Mouse (Mus musculus) heart, embryonic 10.5 days (tissue): ENCODE measurements around the gene Lat. TPM values are rescaled to one million over a fixed set of nuclear protein-coding genes. Genes with fewer than 3 reads are reported as not detected.
"Not testable (repeated sequence)": the region's sequence is repeated elsewhere in the genome, so short reads cannot be mapped to it uniquely, and the experiment has no call there.

Experiments used
- DNase-seq: peaks from one replicate; pipeline ENCODE4 v3.0.0-alpha.2; 2017; ENCODE audit warnings: low spot score
- H3K27ac ChIP-seq: fragments of 300-500 bp; sonication (generic); 2 replicates; pipeline ENCODE4 v1.5.1; 2016; ENCODE audit warnings: mild to moderate bottlenecking
- H3K27me3 ChIP-seq: fragments of 300-500 bp; sonication (generic); 2 replicates; pipeline ENCODE4 v1.6.1; 2016; ENCODE audit warnings: mild to moderate bottlenecking; ENCODE audit not compliant: poor library complexity, insufficient read depth, severe bottlenecking
- H3K36me3 ChIP-seq: fragments of 300-500 bp; sonication (generic); 2 replicates; pipeline ENCODE4 v1.6.1; 2016; ENCODE audit warnings: mild to moderate bottlenecking, moderate library complexity
- H3K4me1 ChIP-seq: fragments of 300-500 bp; sonication (generic); 2 replicates; pipeline ENCODE4 v1.6.1; 2016; ENCODE audit warnings: mild to moderate bottlenecking
- H3K4me3 ChIP-seq: fragments of 300-500 bp; sonication (generic); 2 replicates; pipeline ENCODE4 v1.5.1; 2016; ENCODE audit warnings: mild to moderate bottlenecking, moderate library complexity
- H3K9me3 ChIP-seq: fragments of 300-500 bp; sonication (generic); 2 replicates; pipeline ENCODE4 v1.6.1; 2016; ENCODE audit warnings: mild to moderate bottlenecking, moderate library complexity
- WGBS: fragments of 180-500 bp; shearing (Covaris S2); methylation state at CpG from one replicate; pipeline ENCODE4 v1.1.7; 2016; 5-methylcytosine and 5-hydroxymethylcytosine counted together
- polyA plus RNA-seq: library from polyadenylated mRNA; unstranded; fragments of >200 nt; fragmentation: Nextera tagmentation; extraction: Ambion mirVana; gene quantifications from 2 replicates; pipeline ENCODE4 v1.2.1, GENCODE M21; 2016

Lat gene
- polyA plus RNA-seq, 1 experiment from 2014 or later: 6.3 TPM

GRCm38 (mm10) chr7:126345557-126345956, 23.8 kb downstream of the Lat start:
- Histone ChIP-seq H3K4me3 (no peak overlapping the region), H3K9me3 (no peaks in the 10 kb centered on the region), H3K4me1 (peaks cover 12% of the 10 kb centered on the region; the same call in 1 of the 2 replicates), H3K36me3 (no peaks in the 10 kb centered on the region), H3K27me3 (no peaks in the 10 kb centered on the region), H3K27ac (no peak overlapping the region)
- 67% methylated on average over 3 of the region's 3 CpGs for WGBS
- DNase-seq: no peak

DNA sequence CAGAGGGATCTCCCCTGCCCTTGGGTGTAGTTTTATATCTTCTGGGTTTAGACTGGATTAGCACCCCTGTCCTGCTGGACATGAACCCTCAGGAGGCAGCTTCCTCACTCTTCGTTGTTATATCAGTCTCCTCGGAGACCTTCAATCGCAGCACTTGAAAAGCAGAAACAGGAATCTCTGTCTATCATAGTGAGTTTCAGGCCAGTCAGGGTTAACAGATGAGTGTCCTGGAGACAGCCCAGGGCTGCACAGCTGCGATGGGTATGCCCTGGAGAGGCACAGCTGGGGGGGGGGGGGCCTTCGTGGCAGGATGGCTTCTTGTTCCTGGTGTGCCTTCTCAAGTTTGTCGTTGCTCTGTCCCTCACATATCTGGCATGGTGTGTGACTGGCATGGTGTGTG, 28.5 kb downstream of the Lat start:
- no peak overlapping the region for H3K4me3 ChIP-seq
- DNase-seq: no peak
- H3K4me1 ChIP-seq: peaks cover 13% of the 10 kb centered on the region; the same call in 1 of the 2 replicates
- WGBS: 26% methylated on average over 6 of the region's 6 CpGs
- H3K9me3 ChIP-seq: no peaks in the 10 kb centered on the region
- H3K27ac ChIP-seq: peak overlapping the region; percentile 50; the same call in 1 of the 2 replicates
- no peaks in the 10 kb centered on the region for H3K36me3 ChIP-seq
- H3K27me3 ChIP-seq: no peaks in the 10 kb centered on the region

DNA sequence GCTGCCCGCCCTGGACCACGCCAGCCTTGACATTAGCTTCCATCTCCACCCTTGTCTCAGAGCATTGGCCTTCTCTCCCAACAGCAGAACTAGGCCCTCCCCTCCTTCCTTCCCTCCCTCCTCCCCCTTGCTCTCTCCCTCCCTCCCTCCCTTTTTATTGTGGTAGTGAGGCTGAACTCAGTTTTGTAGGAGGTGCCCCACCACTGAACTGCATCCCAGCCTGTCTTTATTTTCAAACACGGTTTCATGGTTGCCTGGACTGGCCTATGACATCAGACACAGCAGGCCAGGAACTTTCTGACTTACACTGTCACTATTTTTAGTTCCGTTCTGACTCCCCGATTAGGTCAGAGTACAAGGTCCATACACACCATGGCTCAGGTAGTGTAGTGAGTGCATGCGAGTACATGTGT, 29.2 kb downstream of the Lat start:
- H3K36me3 ChIP-seq: no peaks in the 10 kb centered on the region
- H3K27ac ChIP-seq: 0 out of 2 replicates have a peak overlapping the region, but pooled peaks have one; percentile 50
- 57% methylated on average over 6 of the region's 6 CpGs for WGBS
- H3K27me3 ChIP-seq: no peaks in the 10 kb centered on the region
- H3K4me3 ChIP-seq: no peak overlapping the region
- peaks cover 13% of the 10 kb centered on the region; the same call in 1 of the 2 replicates for H3K4me1 ChIP-seq
- H3K9me3 ChIP-seq: no peaks in the 10 kb centered on the region
- no peak for DNase-seq

DNA sequence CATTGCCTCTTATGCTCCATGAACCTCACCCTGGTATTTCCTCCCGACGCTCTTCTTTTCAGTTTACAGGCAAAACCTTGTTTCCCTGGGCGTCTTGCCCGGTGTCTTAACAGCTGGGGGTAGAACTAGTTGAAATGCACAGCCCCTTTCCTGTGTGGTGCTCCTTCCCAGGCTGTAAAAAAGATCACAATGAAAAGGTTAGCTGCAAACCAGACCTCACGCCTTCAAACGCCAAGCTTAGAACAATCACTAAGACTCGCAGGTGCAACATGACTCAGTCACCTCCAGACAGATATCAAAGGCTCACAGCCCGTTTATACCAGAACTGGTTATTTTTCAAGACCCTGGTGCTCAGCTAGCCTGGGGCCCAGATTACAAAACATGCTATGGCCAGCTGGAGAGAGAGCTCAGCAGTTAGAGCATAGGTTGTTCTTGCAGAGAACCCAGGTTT, 29.8 kb downstream of the Lat start:
- 78% methylated on average over 8 of the region's 8 CpGs for WGBS
- no peaks in the 10 kb centered on the region for H3K36me3 ChIP-seq
- H3K27me3 ChIP-seq: no peaks in the 10 kb centered on the region
- no peak overlapping the region for H3K4me3 ChIP-seq
- no peak for DNase-seq
- no peak overlapping the region for H3K27ac ChIP-seq
- H3K4me1 ChIP-seq: peaks cover 13% of the 10 kb centered on the region; the same call in 1 of the 2 replicates
- H3K9me3 ChIP-seq: no peaks in the 10 kb centered on the region

GRCm38 (mm10) chr7:126338906-126339305, 30.5 kb downstream of the Lat start:
- no peaks in the 10 kb centered on the region for H3K27me3 ChIP-seq
- no peak for DNase-seq
- H3K27ac ChIP-seq: no peak overlapping the region
- 74% methylated on average over 8 of the region's 8 CpGs for WGBS
- H3K36me3 ChIP-seq: no peaks in the 10 kb centered on the region
- H3K4me3 ChIP-seq: no peak overlapping the region
- H3K9me3 ChIP-seq: no peaks in the 10 kb centered on the region
- H3K4me1 ChIP-seq: peaks cover 13% of the 10 kb centered on the region; the same call in 1 of the 2 replicates

DNA sequence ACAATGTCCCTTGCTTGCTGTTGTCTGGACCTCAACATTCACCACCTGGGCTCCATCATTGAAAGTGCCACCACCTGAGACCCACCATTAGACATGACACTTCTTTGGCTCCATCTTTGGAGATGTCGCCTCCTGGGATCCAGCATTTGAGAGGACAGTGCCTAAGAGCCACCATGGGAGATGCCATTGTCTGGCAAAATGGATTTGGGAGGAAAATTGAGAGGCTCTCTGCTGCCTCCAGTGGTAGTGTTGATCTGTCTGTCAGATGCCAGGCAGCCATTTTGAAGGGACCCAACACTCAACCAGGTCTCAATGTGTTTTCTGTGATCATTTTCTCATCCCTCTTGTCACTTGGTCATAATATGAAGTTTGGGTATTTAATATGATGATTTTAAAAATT, 33.8 kb downstream of the Lat start:
- 78% methylated on average over 1 of the region's 1 CpGs for WGBS
- no peaks in the 10 kb centered on the region for H3K36me3 ChIP-seq
- H3K27me3 ChIP-seq: no peaks in the 10 kb centered on the region

DNA sequence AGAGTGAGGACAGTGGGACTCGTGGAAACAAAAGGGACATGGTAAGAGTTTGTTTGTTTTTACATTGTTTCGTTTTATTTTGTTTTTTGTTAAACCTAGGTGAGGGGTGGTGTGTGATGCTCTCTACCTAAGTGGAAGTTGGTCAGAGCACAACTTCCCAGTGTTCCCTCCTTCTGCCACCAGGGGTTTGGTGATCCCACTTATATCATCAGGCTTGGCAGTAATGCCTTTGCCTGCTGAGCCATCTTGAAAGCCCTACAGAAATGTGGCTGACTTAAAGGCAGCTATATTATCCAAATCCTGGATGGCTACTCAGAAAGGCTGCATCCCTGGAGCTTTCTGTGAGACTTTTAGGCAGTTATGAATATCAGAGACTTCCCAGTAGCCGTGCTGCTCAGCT, 36.7 kb downstream of the Lat start:
- H3K9me3 ChIP-seq: no peaks in the 10 kb centered on the region
- H3K36me3 ChIP-seq: no peaks in the 10 kb centered on the region
- no peaks in the 10 kb centered on the region for H3K27me3 ChIP-seq
- H3K27ac ChIP-seq: no peak overlapping the region
- H3K4me3 ChIP-seq: no peak overlapping the region
- DNase-seq: no peak
- H3K4me1 ChIP-seq: no peaks in the 10 kb centered on the region
- WGBS: 66% methylated on average over 3 of the region's 3 CpGs

More for the DNA sequence above, 33.8 kb downstream of the Lat start:
- H3K4me3 ChIP-seq: no peak overlapping the region
- H3K9me3 ChIP-seq: no peaks in the 10 kb centered on the region
- no peak for DNase-seq
- peaks cover 7% of the 10 kb centered on the region; the same call in 1 of the 2 replicates for H3K4me1 ChIP-seq
- no peak overlapping the region for H3K27ac ChIP-seq

DNA sequence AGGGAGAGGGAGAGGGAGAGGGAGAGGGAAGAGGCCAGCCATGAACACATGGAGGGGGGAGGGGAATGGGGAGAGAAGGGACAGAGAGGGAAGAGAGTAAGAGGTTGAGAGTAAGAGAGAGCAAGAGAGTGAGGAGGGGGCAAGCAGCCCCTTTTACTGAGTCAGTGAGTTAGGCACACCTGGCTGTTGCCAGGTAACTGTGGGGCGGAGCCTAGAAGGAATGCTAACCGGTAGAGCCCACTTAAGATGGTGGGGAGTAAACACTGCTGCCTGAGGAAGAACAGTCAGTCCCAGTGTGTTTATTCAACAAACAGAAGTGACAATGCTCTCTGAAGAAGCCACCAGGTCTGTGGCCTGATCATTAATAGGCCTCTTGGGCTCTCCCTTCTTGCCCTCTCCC, 38.7 kb downstream of the Lat start:
- no peak for DNase-seq
- Histone ChIP-seq H3K27ac (no peak overlapping the region), H3K4me1 (no peaks in the 10 kb centered on the region), H3K27me3 (no peaks in the 10 kb centered on the region), H3K9me3 (no peaks in the 10 kb centered on the region), H3K4me3 (no peak overlapping the region), H3K36me3 (no peaks in the 10 kb centered on the region)
- 29% methylated on average over 2 of the region's 2 CpGs for WGBS

- Histone ChIP-seq H3K27me3 (no peaks in the 10 kb centered on the region), H3K9me3 (no peaks in the 10 kb centered on the region), H3K27ac (no peak overlapping the region), H3K4me3 (no peak overlapping the region), H3K36me3 (no peaks in the 10 kb centered on the region), H3K4me1 (no peaks in the 10 kb centered on the region)
- no peak for DNase-seq
- 71% methylated on average over 9 of the region's 9 CpGs for WGBS
Measured at GRCm38 (mm10) chr7:126329907-126330645, 39.3 kb downstream of the Lat start.

DNA sequence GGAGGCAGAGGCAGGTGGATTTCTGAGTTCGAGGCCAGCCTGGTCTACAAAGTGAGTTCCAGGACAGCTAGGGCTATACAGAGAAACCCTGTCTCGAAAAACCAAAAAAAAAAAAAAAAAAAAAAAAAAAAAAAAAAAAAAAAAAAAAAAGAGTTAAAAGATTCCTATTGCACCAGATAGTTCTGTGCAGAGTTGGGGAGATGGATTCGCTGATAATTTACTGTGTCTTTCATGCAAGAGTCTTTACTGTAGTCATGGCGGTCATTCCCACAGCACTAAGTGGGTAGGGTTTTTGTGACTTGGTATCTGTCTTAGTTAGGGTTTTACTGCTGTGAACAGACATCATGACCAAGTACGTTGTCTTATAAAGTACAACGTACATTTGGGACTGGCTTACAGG, 40.5 kb downstream of the Lat start:
- not testable (repeated sequence) for H3K27ac ChIP-seq, DNase-seq
- WGBS: 83% methylated on average over 5 of the region's 6 CpGs

DNA sequence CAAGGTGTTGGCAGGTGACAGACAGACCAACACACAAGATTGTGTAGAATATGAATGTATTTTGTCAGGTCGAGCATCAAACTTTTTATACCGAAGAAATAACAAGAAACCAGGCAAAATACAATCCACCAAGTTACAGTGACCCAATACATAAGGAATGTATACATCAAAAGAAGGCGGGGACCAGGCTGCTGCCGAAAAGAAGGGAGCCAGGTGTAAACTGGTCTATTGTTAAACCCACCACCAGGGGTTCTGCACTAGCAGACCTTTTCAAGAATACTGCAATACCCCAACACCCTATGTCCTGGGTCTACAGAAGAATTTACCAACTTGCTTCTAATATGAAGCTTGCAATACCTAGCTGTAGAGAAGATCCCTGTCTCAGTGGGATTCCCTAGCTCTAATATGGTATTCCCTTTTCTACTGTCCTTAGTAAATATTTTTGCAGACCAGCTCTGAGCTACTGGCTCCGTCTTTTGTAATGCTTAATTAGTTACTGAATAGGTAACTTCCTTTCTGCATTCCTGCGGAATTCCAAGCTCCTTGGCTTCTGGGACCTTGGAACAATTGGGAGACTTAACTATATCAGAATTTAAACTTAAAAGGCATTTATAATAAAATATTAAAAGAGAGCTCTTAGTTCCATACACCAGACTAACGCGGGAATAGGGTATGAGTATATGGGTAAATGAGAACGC, 43.6 kb downstream of the Lat start:
- H3K36me3 ChIP-seq, H3K4me3 ChIP-seq, H3K9me3 ChIP-seq, H3K4me1 ChIP-seq, DNase-seq, H3K27me3 ChIP-seq, H3K27ac ChIP-seq: not testable (repeated sequence)
- 24% methylated on average over 9 of the region's 9 CpGs for WGBS

More for the DNA sequence above, 40.5 kb downstream of the Lat start:
- not testable (repeated sequence) for H3K36me3 ChIP-seq, H3K27me3 ChIP-seq, H3K9me3 ChIP-seq, H3K4me3 ChIP-seq, H3K4me1 ChIP-seq

DNA sequence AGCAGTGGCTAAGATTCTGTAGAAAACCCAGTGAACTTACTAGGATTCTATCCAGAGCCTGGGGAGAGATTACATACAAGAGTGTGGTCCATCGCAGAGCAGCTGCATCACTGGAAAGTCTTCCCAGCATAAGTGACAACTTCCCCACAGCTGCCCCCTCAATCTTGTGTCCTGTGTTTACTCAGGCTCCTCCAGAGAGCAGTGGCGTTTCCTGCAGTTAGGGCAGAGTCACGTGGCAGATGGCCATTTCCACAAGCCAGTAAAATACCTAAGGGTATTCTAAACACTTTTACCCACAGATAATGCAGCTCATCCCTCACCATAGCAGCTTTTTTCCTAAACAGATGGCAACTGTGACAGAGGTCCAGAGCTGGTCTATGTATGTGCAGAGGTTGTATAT, 44.6 kb downstream of the Lat start:
- 19% methylated on average over 3 of the region's 3 CpGs for WGBS
- H3K27ac ChIP-seq: 0 out of 2 replicates have a peak overlapping the region, but pooled peaks have one; percentile 24

DNA sequence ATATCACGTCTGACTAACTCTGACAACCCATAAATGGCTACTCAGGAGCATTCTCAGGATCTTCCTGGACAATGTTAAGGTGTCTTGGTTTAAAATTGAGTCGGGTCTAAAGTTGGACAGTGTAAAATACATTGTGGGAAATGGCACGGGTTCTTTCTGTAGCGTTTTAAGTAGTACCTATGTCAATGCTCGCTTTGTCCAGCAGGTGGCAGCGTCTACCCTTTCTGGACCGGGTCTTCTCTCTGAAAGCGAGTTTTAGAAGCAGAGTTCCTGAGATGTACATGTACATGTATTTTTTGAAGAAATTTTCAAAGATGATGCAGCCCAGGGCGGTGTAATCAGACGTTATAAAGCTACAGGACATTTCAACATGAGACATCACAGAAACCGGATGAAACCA, 45.6 kb downstream of the Lat start:
- H3K4me3 ChIP-seq: no peak overlapping the region
- DNase-seq: no peak
- 5% methylated on average over 11 of the region's 11 CpGs for WGBS
- H3K9me3 ChIP-seq: no peaks in the 10 kb centered on the region
- no peaks in the 10 kb centered on the region for H3K27me3 ChIP-seq
- no peaks in the 10 kb centered on the region for H3K36me3 ChIP-seq
- H3K4me1 ChIP-seq: no peaks in the 10 kb centered on the region
- no peak overlapping the region for H3K27ac ChIP-seq

More for the DNA sequence above, 44.6 kb downstream of the Lat start:
- no peaks in the 10 kb centered on the region for H3K36me3 ChIP-seq
- no peaks in the 10 kb centered on the region for H3K4me1 ChIP-seq
- no peaks in the 10 kb centered on the region for H3K27me3 ChIP-seq
- no peak overlapping the region for H3K4me3 ChIP-seq
- peak; percentile 80 for DNase-seq
- no peaks in the 10 kb centered on the region for H3K9me3 ChIP-seq
